Mouse (Mus musculus) kidney, postnatal 10 days (tissue): ENCODE data around the gene Rxfp1.
"Not testable (repeated sequence)": the region's sequence is repeated elsewhere in the genome, so short reads cannot be mapped to it uniquely, and the experiment has no call there.

ENCODE experiments used
- DNase-seq: peaks from one replicate; pipeline ENCODE4 v3.0.0; 2021; ENCODE audit warnings: mixed read lengths

Gene Rxfp1

GRCm38 (mm10) chr3:79737780-79738179, at the start of gene Rxfp1:
Gene Rxfp1, minus strand, starts transcription at chr3:79737880.
- DNase-seq: no peak

- peak; percentile 9 for DNase-seq
These were observed 46.7 kb upstream of the Rxfp1 start for GRCm38 (mm10) chr3:79784362-79784736.

GRCm38 (mm10) chr3:79783630-79784361, 46.1 kb upstream of the Rxfp1 start:
- DNase-seq: peak; percentile 6

GRCm38 (mm10) chr3:79772701-79773100, 35.0 kb upstream of the Rxfp1 start:
- no peak for DNase-seq

GRCm38 (mm10) chr3:79753736-79754135, 16.1 kb upstream of the Rxfp1 start:
- no peak for DNase-seq

GRCm38 (mm10) chr3:79746585-79746984, 8.9 kb upstream of the Rxfp1 start:
- no peak for DNase-seq

GRCm38 (mm10) chr3:79745101-79745500, 7.4 kb upstream of the Rxfp1 start:
- no peak for DNase-seq

GRCm38 (mm10) chr3:79744415-79744814, 6.7 kb upstream of the Rxfp1 start:
- peak; percentile 11 for DNase-seq

- no peak for DNase-seq
These were observed 2.7 kb upstream of the Rxfp1 start for GRCm38 (mm10) chr3:79740351-79740750.

- DNase-seq: no peak
These were observed 771 bp upstream of the Rxfp1 start for GRCm38 (mm10) chr3:79738451-79738850.

GRCm38 (mm10) chr3:79726506-79727075, 11.1 kb downstream of the Rxfp1 start:
- no peak for DNase-seq

- DNase-seq: no peak
These were observed 16.8 kb downstream of the Rxfp1 start for GRCm38 (mm10) chr3:79720756-79721484.

GRCm38 (mm10) chr3:79706436-79706835, 31.2 kb downstream of the Rxfp1 start:
- no peak for DNase-seq

- no peak for DNase-seq
These were observed 34.5 kb downstream of the Rxfp1 start for GRCm38 (mm10) chr3:79703135-79703534.

GRCm38 (mm10) chr3:79691957-79692356, 45.7 kb downstream of the Rxfp1 start:
- no peak for DNase-seq

GRCm38 (mm10) chr3:79690111-79690651, 47.5 kb downstream of the Rxfp1 start:
- DNase-seq: no peak

- DNase-seq: not testable (repeated sequence)
These were observed 49.6 kb downstream of the Rxfp1 start for GRCm38 (mm10) chr3:79688101-79688500.

- DNase-seq: no peak
These were observed 54.2 kb downstream of the Rxfp1 start for GRCm38 (mm10) chr3:79683529-79683928.

GRCm38 (mm10) chr3:79682351-79683132, 55.1 kb downstream of the Rxfp1 start:
- DNase-seq: peak; percentile 67

- no peak for DNase-seq
These were observed 61.3 kb downstream of the Rxfp1 start for GRCm38 (mm10) chr3:79676411-79676810.

GRCm38 (mm10) chr3:79674641-79675040, 63.0 kb downstream of the Rxfp1 start:
- no peak for DNase-seq

GRCm38 (mm10) chr3:79673082-79673481, 64.6 kb downstream of the Rxfp1 start:
- DNase-seq: peak; percentile 82

- DNase-seq: no peak
These were observed 65.5 kb downstream of the Rxfp1 start for GRCm38 (mm10) chr3:79672188-79672587.
